Mouse (Mus musculus) bone marrow, adult 2 months (tissue): Measurements from ENCODE around the gene Zfp664.

ENCODE experiments used
- CTCF ChIP-seq: fragments of 200-500 bp; IDR thresholded peaks from 2 replicates; pipeline ENCODE4 v1.5.1; 2011; ENCODE audit warnings: low read length, control low read depth; ENCODE audit not compliant: control insufficient read depth, insufficient read depth
- POLR2A ChIP-seq: fragments of 200-500 bp; IDR thresholded peaks from 2 replicates; pipeline ENCODE4 v1.6.1; 2011; ENCODE audit warnings: low read depth, mild to moderate bottlenecking, control low read depth, low read length, borderline replicate concordance; ENCODE audit not compliant: control insufficient read depth

GRCm38 (mm10) chr5:124879251-124879650 lies 16.8 kb downstream of the Zfp664 start:
- TF ChIP-seq CTCF (no peak), POLR2A (no peak)
